Mouse (Mus musculus) lung, postnatal 0 days (tissue): Measurements from ENCODE around the gene Asap2. TPM values are rescaled to one million over a fixed set of nuclear protein-coding genes. Genes with fewer than 3 reads are reported as not detected.

Experiments used
- ATAC-seq: fragments of 200-750 bp; cut with Nextera tagmentation; 2 replicates; pipeline ENCODE4 v1.8.0; 2017; ENCODE audit warnings: moderate library complexity
- DNase-seq: peaks from one replicate; pipeline ENCODE4 v3.0.0-alpha.2; 2016; ENCODE audit warnings: low spot score
- H3K27ac ChIP-seq: fragments of 300-500 bp; sonication (generic); 2 replicates; pipeline ENCODE4 v1.5.1; 2014; ENCODE audit warnings: antibody characterized with exemption, mild to moderate bottlenecking, low read length, mixed read lengths
- H3K27me3 ChIP-seq: fragments of 300-500 bp; sonication (generic); replicated peaks from 2 replicates; pipeline ENCODE4 v1.6.1; 2014; ENCODE audit warnings: low read length, mixed read lengths; ENCODE audit not compliant: insufficient read depth
- H3K36me3 ChIP-seq: fragments of 300-500 bp; sonication (generic); 2 replicates; pipeline ENCODE4 v1.6.1; 2014; ENCODE audit warnings: low read length, mixed read lengths; ENCODE audit not compliant: insufficient read depth
- H3K4me1 ChIP-seq: fragments of 300-500 bp; sonication (generic); 2 replicates; pipeline ENCODE4 v1.6.1; 2014; ENCODE audit warnings: antibody characterized with exemption, low read depth, low read length, mixed read lengths; ENCODE audit not compliant: insufficient read depth
- H3K4me2 ChIP-seq: fragments of 300-500 bp; sonication (generic); replicated peaks from 2 replicates; pipeline ENCODE4 v1.6.1; 2014; ENCODE audit warnings: low read depth, mild to moderate bottlenecking, low read length, moderate library complexity, mixed read lengths
- H3K4me3 ChIP-seq: fragments of 300-500 bp; sonication (generic); 2 replicates; pipeline ENCODE4 v1.5.1; 2014; ENCODE audit warnings: low read depth, low read length
- H3K9ac ChIP-seq: fragments of 300-500 bp; sonication (generic); replicated peaks from 2 replicates; pipeline ENCODE4 v1.6.1; 2014; ENCODE audit warnings: low read depth, mild to moderate bottlenecking
- H3K9me3 ChIP-seq: fragments of 300-500 bp; sonication (generic); 2 replicates; pipeline ENCODE4 v1.6.1; 2016; ENCODE audit warnings: low read length, mixed read lengths
- CTCF ChIP-seq: IDR thresholded peaks from 2 replicates; pipeline ENCODE4 v1.5.1; 2016; ENCODE audit warnings: antibody characterized with exemption, mild to moderate bottlenecking
- EP300 ChIP-seq: IDR thresholded peaks from 2 replicates; pipeline ENCODE4 v1.6.1; 2016; ENCODE audit warnings: antibody characterized with exemption, mild to moderate bottlenecking, control low read depth
- WGBS: fragments of 180-500 bp; shearing (Covaris S2); extraction: QIAGEN DNeasy Blood & Tissue Kit; methylation state at CpG from one replicate; pipeline ENCODE4 v1.1.7; 2014; 5-methylcytosine and 5-hydroxymethylcytosine counted together
- polyA plus RNA-seq: library from polyadenylated mRNA; unstranded; fragments of >200 nt; fragmentation: Nextera tagmentation; extraction: Ambion mirVana; gene quantifications from 2 replicates; pipeline ENCODE4 v1.2.1, GENCODE M21; 2015

The Asap2 gene
- polyA plus RNA-seq, 1 experiment from 2014 or later: 6.4 TPM

DNA sequence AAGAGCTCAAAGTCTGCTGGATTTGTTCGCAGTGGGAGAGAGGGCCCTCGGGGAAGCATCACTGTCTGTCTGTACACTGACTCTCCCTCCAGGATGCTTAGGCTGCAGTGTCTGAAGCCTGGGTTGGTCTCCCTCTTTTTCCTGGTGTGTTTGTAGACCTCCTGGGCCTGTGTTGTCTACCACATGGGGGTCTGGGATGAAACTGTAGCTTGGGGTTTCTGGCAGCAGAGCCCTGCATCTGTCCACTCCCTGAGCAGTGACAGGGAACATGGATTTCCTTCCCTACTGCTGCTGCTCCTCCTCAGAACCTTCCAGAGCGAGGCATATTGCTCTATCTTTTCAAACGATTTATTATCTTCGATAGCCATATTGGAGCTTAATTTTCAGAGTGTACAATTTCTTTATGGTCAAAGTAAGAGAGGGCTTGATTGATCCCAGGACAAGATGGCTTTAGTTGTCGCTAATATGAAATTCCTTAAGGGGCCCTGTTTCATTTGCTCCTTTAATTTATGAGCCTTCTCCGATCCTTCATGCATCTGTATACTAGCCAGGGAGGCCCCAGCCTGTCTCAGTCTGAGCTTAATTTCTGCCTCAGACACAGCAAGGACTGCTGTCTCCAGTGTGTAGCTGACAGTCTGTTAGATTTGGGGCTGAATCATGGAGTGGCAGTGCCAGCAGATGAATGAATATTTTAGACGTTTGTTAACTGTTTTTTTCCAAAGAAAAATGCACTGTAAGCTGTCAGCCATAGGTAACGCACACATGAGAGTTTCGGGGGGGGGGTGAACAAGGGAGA, 135.6 kb downstream of the Asap2 start:
- Histone ChIP-seq H3K4me2 (no peak overlapping the region), H3K4me3 (no peak overlapping the region), H3K4me1 (0 out of 2 replicates have a peak, but pooled peaks cover 5% of the 10 kb centered on the region), H3K27me3 (no peaks in the 10 kb centered on the region), H3K9me3 (no peaks in the 10 kb centered on the region), H3K9ac (no peak overlapping the region), H3K27ac (no peak overlapping the region), H3K36me3 (no peaks in the 10 kb centered on the region)
- TF ChIP-seq EP300 (no peak), CTCF (no peak)
- ATAC-seq: no peak
- WGBS: 56% methylated on average over 10 of the region's 10 CpGs
- no peak for DNase-seq

DNA sequence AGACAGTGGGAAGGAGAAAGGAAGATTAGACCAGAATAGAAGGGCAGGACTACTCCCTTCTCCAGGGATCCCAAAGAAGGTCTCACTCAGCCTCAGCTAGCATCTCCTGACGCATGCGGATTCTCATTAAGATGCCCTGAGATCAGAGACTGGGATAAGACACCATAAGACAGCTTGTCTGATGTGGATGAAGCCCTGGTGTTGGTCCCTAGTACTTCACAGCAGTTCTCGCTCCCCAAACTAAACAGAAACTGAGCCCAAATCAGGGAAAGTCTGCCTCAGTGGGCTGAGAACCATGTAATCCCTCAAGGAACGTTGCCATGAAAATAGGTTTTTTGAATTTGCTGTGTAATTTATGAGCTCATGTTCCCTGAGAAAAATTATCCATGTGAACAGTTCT, 136.3 kb downstream of the Asap2 start:
- no peak for TF ChIP-seq CTCF
- TF ChIP-seq EP300: no peak
- 90% methylated on average over 4 of the region's 4 CpGs for WGBS
- Histone ChIP-seq H3K27me3 (no peaks in the 10 kb centered on the region), H3K9me3 (no peaks in the 10 kb centered on the region), H3K27ac (no peak overlapping the region), H3K4me2 (no peak overlapping the region), H3K4me1 (0 out of 2 replicates have a peak, but pooled peaks cover 5% of the 10 kb centered on the region), H3K4me3 (no peak overlapping the region), H3K9ac (no peak overlapping the region), H3K36me3 (no peaks in the 10 kb centered on the region)
- no peak for ATAC-seq
- no peak for DNase-seq

DNA sequence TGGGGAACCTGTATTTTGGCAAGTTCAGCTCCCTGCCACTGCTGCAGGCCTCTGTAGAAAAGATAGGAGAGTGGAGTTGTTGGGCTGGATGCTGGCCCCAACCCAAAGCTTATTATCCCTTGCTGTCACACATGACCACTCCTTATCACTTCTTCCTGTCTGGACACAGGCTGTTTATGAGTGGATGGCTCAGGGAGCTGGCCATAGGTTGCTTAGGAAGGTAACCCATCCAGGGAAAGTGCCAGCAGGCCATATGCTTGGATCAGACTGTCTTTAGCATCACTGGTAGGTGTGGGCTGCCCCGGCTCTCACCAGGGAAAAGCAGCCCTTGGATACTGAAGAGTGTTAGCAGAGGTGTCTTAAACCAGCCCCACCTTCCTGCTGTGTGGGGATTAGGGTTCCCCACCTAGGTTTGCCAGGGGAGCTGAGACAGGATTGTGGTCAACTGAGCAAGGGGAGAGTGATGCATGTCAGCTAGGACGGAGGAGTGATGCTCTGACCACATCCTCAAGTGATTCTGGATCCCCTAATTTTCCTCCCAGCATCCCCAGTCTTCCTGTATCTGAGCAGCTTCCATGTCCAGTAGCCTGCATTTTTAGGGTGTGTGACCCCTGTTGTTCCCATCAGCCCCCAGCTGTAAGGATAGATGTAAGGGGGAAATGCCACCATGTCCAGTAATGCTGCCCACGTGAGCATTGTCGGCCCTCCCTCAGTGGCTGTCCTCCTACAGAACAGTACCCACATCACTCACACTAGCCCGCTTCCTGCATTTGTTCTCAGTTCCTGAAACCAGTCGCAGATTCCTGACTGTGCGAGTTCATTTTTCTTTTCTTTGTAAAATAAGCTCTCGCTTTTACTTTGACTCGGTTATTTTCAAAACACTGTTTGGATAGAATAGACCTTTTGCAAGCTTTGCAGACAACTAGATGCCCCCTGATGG, 138.9 kb downstream of the Asap2 start:
- Histone ChIP-seq H3K27me3 (no peaks in the 10 kb centered on the region), H3K27ac (peak overlapping the region; percentile 43; the same call in 1 of the 2 replicates), H3K9me3 (no peaks in the 10 kb centered on the region), H3K4me1 (0 out of 2 replicates have a peak, but pooled peaks cover 6% of the 10 kb centered on the region), H3K4me2 (no peak overlapping the region), H3K4me3 (no peak overlapping the region), H3K9ac (no peak overlapping the region), H3K36me3 (no peaks in the 10 kb centered on the region)
- TF ChIP-seq EP300 (no peak), CTCF (no peak)
- DNase-seq (peak; percentile 45), ATAC-seq (peak; percentile 68; the same call in 1 of the 2 replicates)
- WGBS: 58% methylated on average over 9 of the region's 9 CpGs

DNA sequence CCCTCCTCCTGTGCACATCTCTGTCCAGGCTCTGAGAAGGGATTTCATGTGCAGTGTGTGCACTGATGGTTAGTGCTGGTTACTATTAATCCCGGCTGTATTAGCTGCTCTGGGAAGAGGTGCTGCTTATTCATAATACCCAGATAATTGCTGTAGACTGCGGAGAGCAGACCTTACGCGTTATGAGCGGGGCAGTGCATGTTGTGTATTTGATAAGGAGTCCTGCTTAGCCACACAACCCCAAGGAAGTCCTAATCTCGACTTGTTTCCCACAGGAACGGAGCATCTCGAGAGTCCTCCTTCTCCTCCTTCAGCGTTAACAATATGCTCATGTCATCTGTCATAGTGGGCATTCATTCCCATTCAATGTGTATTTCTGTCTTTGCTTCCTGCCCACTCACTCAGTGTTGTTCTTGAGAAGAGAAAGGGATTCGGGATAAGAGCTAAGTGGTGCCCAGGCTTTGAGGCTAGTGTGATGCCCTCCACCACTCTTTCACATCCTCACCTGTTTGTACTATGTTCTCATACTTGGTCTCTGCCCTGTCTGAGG, 140.1 kb downstream of the Asap2 start:
- TF ChIP-seq CTCF (no peak), EP300 (no peak)
- ATAC-seq: no peak
- H3K9me3 ChIP-seq: no peaks in the 10 kb centered on the region
- H3K9ac ChIP-seq: no peak overlapping the region
- WGBS: 71% methylated on average over 10 of the region's 10 CpGs
- H3K4me1 ChIP-seq: 0 out of 2 replicates have a peak, but pooled peaks cover 8% of the 10 kb centered on the region
- H3K27ac ChIP-seq: no peak overlapping the region
- H3K4me2 ChIP-seq: no peak overlapping the region
- no peaks in the 10 kb centered on the region for H3K36me3 ChIP-seq
- H3K4me3 ChIP-seq: no peak overlapping the region
- DNase-seq: no peak
- H3K27me3 ChIP-seq: no peaks in the 10 kb centered on the region

DNA sequence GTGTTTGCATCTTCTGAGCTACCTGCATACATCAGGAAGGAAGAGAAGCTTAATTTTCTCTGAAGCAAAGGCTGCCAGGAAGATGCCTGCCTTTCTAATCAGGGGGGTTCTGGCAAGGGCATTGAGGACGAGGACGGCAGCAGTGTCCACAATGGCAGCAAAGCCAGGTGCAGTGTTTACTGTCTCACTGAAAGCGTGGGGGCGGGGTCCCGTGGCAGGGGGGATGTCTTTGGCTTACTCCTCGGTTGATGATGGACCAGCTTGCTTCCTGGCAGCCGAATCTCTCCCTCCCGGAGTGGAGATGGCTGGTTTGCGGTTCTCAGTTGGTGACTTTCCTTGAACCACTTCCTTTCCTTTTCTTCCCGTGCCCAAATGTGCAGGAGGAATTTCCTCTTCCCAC, 142.3 kb downstream of the Asap2 start:
- peaks cover 17% of the 10 kb centered on the region; the same call in 1 of the 2 replicates for H3K4me1 ChIP-seq
- H3K27ac ChIP-seq: no peak overlapping the region
- WGBS: 27% methylated on average over 10 of the region's 10 CpGs
- DNase-seq (no peak), ATAC-seq (no peak)
- H3K27me3 ChIP-seq: no peaks in the 10 kb centered on the region
- no peaks in the 10 kb centered on the region for H3K9me3 ChIP-seq
- no peak for TF ChIP-seq CTCF
- no peak for TF ChIP-seq EP300
- H3K36me3 ChIP-seq: no peaks in the 10 kb centered on the region
- H3K4me3 ChIP-seq: no peak overlapping the region
- H3K9ac ChIP-seq: no peak overlapping the region
- no peak overlapping the region for H3K4me2 ChIP-seq

DNA sequence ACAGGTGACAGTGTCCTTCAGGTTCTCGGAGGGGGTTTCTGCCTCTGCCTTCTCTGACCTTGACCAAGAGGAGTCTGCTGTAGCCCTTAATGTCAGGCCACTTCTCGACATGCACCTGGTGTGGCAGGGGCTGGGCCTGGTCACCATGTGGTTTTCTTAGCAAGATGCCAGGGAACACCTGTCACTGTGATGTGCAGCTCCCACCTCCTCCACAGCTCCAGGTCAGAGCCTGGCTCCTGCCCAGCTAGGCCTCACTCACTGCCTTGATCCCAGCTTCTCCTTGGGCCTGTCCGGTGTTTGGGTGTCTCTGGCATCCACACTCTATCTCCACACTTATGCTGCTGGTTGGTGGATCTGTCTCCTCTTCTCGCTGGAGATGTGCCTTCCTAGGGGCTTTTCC, 142.8 kb downstream of the Asap2 start:
- no peak overlapping the region for H3K9ac ChIP-seq
- no peak overlapping the region for H3K4me2 ChIP-seq
- H3K9me3 ChIP-seq: no peaks in the 10 kb centered on the region
- H3K27ac ChIP-seq: no peak overlapping the region
- TF ChIP-seq CTCF (no peak), EP300 (no peak)
- 57% methylated on average over 4 of the region's 4 CpGs for WGBS
- no peaks in the 10 kb centered on the region for H3K27me3 ChIP-seq
- no peak for ATAC-seq
- no peaks in the 10 kb centered on the region for H3K36me3 ChIP-seq
- H3K4me1 ChIP-seq: peaks cover 17% of the 10 kb centered on the region; the same call in 1 of the 2 replicates
- no peak overlapping the region for H3K4me3 ChIP-seq
- DNase-seq: no peak
